Mouse (Mus musculus): ENCODE measurements around the gene E130218I03Rik.

- no peak for TF ChIP-seq POLR2A (IDR thresholded peaks at IDR 0.05; ENCODE audit: insufficient read length, low read depth)
- no peak for TF ChIP-seq CEBPB (IDR thresholded peaks at IDR 0.05; ENCODE audit: insufficient read depth, poor library complexity, severe bottlenecking)
- no peak for TF ChIP-seq POLR2AphosphoS2 (IDR thresholded peaks at IDR 0.05; ENCODE audit: insufficient read length, low read depth)
- no peak for TF ChIP-seq MAX (IDR thresholded peaks at IDR 0.05; ENCODE audit: low read depth)
- no peak for TF ChIP-seq TCF3 (IDR thresholded peaks at IDR 0.05; ENCODE audit: insufficient read length, low read depth)
- no peak for TF ChIP-seq TCF12 (IDR thresholded peaks at IDR 0.05; ENCODE audit: insufficient read depth, poor library complexity, severe bottlenecking)
- no peak for TF ChIP-seq MYOD1 (IDR thresholded peaks at IDR 0.05; ENCODE audit: control insufficient read depth in 1 of 3, insufficient read length in 2 of 3, low read depth in 2 of 3)
These were observed 45.2 kb downstream of the E130218I03Rik start for GRCm38 (mm10) chr4:134288397-134289256.

Measured in myocyte (in vitro differentiated cells).